Mouse (Mus musculus) spleen, adult 2 months (tissue): ENCODE measurements around the gene Tmco1.

ENCODE experiments used
- CTCF ChIP-seq: fragments of 200-500 bp; IDR thresholded peaks from 2 replicates; pipeline ENCODE4 v1.5.1; 2011; ENCODE audit warnings: mild to moderate bottlenecking, inconsistent platforms; ENCODE audit not compliant: insufficient read depth, insufficient read length, insufficient replicate concordance; ENCODE audit errors: extremely low read depth
- POLR2A ChIP-seq: fragments of 200-500 bp; IDR thresholded peaks from 2 replicates; pipeline ENCODE4 v1.6.1; 2011; ENCODE audit warnings: low read depth, low read length, inconsistent platforms

DNA sequence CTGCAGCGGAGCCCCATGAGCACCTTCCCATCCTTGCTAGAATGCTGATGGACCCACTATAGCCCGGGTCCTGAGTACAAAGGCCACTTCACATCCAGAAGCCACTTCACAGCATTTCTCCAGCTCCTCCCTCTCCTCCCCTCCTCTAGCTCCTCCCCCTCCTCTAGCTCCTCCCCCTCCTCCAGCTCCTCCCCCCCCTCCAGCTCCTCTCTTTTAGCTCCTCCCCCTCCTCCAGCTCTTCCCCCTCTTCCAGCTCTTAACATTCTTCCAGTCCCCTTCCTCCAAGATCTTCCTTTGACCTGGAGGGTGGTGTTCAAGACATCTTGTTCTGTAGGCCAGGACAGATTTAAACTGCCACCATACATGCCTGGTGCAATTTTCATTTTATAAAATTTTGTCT lies 8.1 kb upstream of the Tmco1 start:
- no peak for TF ChIP-seq CTCF
- TF ChIP-seq POLR2A = no peak
